Mouse (Mus musculus) adrenal gland, postnatal 36 days (tissue): ENCODE measurements around the gene Nfix. TPM values are rescaled to one million over a fixed set of nuclear protein-coding genes. Genes with fewer than 3 reads are reported as not detected.

Source experiments
- DNase-seq, 2 experiments: peaks; one replicate each; pipeline ENCODE4 v3.0.0; 2021; ENCODE audit warnings: mixed read lengths in 1 of 2
- long read RNA-seq, 2 experiments: library from polyadenylated mRNA; stranded (forward); transcript quantifications; one replicate each; pipeline ENCODE4 v2.0.0; 2021; ENCODE audit warnings: borderline sequencing depth in 2 of 2
- total RNA-seq, 2 experiments: library from RNA; stranded (reverse); gene quantifications; 2 replicates each; pipeline ENCODE4 v1.2.3; 2021

Nfix gene
- 100 to 1,000 TPM in 1 of 2 experiments, 10 to 100 TPM in 1; 99.9 to 108 TPM for total RNA-seq
- long read RNA-seq, experiment 1, transcript Nfix-201 (9 exons, 1,403 nt): minor isoform, 5 of 45 reads
- long read RNA-seq, experiment 1, transcript Nfix-202 (10 exons, 1,728 nt): major isoform, 17 of 45 reads
- long read RNA-seq, experiment 1, partial matches to known transcripts: 7 of 45 reads
- long read RNA-seq, experiment 1, other reads (novel, unspliced or antisense): 16 of 45 reads
- long read RNA-seq, experiment 2, partial matches to known transcripts: 2 of 16 reads
- long read RNA-seq, experiment 2, other reads (novel, unspliced or antisense): 7 of 16 reads

DNA sequence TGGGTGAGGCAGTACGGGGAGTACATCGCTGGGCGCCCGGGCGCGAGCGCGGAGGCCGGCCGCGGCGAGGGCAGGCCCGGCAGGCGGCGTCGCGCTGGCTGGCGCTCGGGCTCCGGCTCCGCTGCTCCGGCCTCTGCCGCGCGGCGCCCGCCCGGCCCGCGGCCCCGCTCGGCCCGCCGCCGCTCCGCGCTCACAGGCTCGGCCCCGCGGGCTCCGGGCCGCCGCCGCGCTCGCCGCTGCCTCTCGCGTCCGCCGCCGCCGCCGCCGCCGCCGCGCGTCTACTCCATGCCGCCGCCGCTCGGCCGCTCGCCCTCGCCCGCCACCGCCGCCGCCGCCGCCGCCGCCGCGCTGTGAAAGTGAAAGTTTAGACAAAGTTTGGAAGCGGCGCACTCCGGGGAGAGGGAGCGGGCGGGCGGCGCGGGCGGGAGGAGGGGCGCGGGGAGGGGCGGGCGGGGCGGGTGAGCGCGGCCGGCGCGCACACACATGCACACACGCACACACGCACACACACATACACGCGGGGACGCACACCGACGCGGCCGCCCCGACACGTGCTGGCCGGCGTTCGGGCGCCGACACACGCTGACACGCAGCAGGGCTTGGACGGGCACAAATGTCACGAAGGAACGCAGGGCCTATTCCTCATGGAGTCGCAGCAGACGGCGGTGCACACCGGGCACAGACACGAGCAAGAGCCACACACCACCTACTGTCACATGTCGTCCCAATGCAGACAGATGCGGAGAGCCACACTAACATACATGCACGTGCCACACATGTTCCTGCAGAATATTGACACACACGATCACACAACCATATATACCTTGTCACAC lies at the start of gene Nfix:
Gene Nfix (minus strand): TSS at position 346 of the 833 bp plus-strand sequence.
- peak; percentile 85 to 87 for DNase-seq

DNA sequence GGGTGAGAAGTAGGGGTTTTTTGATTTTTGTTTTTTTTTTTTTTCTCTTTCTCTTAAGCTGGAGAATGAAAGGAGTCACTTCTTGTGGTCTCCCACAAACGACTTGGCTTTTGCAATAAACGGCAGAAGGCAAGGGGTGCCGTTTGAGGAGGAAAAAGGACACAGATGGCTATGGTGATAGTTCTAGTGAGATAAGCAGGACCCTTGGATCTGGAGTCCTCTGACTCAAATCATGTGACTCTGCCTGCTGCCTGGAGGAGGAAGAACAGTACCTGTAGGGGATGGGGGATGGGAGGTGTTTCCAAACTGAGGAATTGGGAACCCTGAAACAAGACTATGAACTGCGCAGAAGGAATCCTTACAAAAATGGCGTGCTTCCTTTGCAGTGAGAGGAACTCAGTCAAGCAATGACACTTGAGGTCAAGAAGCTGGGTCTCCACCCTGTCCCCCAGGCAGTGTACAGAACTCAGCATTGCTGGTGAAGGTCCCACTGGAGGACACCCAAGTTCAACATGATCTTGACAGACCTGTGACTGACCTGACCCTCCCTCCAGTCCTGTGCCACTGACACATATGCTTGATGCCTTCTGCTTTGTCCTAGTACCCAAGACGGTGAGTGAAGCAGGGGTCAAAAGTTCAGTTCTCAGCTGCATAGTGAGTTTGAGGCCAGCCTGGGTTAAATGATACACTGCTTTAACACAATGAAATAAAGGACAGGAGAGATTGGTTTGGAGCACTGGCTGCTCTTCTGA lies 47.7 kb upstream of the Nfix start:
- DNase-seq: no peak

DNA sequence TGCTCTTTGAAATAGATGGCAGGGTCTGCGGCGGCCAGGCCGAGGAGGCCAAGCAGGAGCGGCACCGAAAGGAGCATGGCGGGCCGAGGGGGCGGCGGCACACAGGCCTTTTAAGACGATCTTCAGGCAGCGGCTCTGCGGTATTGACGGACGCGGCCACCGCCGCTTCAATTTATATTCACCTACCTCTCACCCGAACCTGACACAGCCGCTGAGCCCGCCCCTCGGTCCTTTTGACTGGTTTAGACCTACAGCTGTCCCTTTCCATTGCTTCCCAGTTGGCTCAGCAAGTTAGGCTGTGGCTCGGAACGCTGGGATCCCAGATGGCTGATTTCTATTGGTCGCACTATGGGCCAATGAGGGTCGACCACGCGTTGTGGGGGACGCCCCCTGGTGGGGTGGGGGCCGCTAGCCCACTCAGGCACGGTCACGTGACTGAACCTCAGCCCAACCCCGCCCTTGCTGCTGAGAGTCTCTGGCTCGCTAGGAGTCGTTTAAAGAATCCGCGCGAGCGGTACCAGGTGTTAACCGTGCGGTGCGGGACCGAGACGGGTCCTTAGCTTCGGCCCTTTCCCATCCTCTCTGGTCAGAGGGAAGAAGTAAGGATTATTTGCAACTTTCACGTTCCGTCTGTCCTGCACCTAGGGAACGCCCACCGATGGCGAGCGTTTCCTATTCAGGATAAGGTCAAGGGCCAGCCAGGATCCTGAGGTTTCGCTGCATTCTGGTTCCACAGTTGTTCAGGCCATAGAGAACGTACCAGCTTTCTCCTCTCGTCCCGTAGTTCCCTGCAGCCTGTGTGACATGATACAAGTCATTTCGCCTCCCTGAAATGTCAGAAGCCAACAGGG lies 46.8 kb upstream of the Nfix start, which contains the start of gene Calr:
Gene Calr (minus strand): TSS at position 213 of the 851 bp plus-strand sequence.
- DNase-seq: peak; percentile 100

DNA sequence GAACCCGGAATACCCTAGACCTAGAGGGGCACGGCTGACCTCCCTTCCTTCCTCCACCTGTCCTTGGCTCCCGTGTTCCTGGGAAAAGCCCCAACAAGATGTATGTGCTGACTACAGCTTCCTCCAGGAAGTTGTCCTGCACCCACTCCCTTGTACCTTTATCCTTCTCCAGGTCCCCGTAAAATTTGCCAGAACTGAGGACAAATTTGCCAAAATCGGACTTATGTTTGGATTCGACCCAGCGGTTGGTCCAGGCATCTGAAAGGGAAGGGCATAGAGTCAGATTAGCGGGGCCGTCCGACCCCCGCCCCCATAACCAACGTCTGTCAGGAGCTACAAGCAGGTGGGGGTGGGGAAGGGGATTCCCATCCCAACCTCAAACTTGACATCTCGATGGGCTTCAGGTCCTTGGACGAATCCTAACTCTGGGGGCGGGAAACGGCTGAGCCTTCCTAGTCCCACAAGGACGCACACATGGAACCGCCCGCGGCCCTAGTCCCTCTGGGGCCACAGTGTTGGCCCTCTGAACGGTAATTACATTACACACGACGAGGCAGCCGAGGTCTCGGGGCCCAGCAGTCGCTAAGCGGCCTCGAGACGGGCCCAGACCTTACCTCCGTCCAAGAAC lies 46.1 kb upstream of the Nfix start:
- no peak for DNase-seq

DNA sequence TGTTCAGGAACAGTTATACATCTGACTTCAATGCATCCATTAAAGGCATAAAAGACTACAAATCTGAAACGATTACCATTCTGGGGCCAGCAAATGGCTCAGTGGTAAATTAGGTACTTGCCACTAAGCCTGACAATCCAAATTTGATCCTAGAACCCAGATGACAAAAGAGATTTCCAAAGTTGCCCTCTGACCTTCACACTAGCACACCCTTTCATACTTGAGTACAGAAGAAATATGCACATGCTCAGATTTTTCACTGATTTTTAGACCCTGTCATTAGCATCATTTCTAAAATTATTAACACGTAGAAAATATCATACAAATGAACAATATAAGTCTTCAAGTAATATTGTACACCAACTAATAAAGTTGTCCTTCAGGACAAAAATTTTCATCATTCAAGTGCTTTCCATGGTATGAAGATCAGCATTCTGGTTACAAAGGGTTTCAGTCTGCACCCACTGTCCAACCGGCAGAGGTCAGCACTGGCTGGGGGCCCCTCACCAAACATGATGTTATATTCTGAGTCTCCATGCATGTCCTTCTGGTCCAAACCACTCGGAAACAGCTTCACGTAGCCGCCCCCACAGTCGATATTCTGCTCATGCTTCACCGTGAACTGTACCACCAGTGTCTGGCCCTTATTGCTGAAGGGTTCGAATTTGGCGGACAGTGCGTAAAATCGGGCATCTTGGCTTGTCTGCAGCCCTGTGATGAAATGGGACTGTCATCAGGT lies 45.4 kb upstream of the Nfix start:
- peak; percentile 61 to 65 for DNase-seq

DNA sequence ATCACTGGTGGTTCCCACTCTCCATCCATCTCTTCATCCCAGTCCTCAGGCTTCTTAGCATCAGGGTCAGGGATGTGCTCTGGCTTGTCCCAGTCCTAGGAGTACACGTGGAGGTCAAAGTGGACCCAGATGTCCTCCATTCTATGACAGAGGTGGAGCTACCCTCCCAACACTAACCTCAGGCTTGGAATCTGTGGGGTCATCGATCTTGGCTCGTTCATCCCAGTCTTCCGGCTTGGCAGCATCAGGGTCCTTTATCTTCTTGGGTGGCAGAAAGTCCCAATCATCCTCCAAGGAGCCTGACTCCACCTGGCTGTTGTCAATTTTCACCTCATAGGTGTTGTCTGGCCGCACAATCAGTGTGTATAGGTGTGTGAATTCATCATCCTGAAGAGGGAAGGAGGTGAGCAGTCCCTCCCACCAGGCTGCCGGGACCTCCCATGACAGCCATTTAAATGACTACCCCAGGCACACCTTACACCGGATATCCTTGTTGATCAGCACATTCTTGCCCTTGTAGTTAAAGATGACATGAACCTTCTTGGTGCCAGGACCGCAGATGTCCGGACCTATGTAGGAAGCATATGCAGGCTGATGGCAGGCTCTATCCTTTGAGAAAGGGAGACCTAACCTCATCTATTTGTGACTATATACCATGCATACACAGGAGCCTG lies 44.4 kb upstream of the Nfix start:
- no peak for DNase-seq

DNA sequence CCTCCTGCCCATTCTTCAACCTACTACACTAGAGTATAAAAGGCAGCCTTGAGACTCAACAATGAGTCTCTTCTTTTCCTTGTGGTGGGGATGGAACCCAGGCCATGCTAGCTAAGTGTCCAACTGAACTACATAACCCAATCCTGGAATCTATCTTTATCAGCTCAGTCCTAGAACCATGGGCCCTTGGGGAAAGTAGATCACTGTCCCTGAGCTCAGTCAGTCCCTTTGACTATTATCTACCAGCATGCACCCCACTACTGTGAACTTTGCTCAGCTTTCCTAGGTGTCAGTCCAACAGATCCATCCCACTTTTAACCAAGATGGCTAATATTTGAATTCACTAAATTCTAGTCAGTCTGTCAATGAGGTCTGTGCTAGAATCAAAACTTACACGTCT lies 41.4 kb upstream of the Nfix start:
- DNase-seq: no peak

DNA sequence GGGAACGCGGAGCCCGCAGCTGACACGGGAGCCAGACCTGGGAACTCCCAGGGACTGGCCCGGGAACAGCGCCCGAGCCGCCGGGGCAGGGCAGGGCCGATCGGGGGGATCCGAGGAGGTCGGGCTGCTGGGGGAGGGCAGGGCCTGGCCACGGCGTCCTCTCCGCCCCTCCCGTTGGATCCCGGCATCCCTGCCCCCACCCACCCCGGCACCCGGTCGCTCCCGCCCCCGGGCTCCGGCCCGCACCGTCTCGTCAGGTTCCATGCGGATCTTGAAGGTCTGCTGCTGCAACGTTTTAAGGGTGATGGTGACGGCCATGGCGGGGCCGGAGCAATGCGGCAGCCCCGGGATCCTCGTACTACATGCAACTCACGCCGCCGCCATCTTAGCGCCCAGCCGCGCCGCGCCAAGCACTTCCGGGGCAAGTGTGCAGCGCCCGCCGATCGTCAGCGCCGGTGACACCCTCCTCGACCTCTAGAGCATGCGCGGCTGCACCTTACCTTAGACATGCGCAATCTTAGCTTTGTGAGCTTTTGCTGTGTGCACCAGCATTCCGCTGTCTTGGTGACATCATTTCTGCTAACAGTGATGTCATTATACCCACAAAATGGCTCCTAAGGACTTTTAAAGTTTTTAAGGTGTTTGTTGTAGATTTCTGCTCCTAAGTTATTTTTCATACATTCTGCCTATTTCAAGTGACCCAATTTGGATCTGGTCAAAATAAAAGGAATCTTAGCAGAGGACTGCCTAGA lies 40.3 kb upstream of the Nfix start, which contains the start of gene Rad23a:
Gene Rad23a (minus strand): TSS at position 418 of the 752 bp plus-strand sequence.
- peak; percentile 94 to 95 for DNase-seq

DNA sequence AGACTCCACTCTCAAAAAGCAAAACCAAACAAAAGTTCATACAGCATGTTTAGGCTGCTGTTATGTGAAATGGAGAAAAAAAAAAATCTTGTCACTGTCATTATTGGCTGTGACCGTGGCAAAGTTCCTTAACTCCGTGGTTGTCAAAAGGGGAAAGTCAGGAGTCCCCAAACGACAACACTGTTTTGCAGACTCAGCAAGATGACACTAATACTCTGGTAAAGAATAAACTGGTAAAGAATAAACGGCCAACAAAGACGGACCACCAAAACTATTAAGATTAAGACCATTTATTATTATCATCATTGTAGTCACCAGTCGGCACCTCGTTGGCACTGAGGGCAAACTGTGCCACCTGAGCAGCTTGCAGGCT lies 39.7 kb upstream of the Nfix start:
- no peak for DNase-seq

DNA sequence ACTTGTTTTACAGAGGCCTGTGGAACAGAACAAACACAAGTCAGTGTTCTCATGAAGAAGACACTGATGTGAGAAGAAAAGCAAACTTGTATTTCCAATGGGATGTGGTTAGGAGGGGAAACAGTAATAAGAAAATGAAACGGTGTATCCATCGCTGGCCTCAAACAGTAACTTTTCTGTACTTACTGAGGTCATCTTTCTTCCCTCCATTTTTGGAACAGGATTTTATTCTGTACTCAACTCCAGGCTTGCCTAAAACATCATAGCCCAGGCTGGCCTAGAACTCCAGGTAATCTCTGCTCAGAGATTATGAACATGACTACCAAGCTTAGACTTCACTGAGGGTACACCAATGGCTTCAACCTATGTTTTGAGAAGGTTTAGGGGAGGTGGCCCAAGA lies 39.3 kb upstream of the Nfix start:
- DNase-seq: no peak

DNA sequence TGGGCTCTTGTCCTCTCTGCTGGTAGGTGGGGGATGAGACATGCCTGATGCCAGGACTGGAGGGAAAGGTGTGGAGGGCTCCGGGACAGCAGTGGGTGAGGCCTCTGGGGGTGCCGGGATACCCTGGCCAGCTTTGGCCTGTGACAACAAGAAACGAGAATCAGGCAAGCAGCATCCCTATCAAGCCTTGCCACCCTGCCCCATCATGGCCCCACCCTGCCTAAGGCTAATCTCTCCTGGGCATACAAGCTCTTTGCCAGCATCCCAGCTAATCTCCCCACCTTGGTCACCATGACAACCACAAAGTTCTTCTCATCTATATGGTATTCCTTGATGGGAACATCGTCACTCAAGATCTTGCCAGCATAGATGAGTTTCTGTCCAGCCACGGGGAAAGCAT lies 38.4 kb upstream of the Nfix start:
- DNase-seq: no peak

DNA sequence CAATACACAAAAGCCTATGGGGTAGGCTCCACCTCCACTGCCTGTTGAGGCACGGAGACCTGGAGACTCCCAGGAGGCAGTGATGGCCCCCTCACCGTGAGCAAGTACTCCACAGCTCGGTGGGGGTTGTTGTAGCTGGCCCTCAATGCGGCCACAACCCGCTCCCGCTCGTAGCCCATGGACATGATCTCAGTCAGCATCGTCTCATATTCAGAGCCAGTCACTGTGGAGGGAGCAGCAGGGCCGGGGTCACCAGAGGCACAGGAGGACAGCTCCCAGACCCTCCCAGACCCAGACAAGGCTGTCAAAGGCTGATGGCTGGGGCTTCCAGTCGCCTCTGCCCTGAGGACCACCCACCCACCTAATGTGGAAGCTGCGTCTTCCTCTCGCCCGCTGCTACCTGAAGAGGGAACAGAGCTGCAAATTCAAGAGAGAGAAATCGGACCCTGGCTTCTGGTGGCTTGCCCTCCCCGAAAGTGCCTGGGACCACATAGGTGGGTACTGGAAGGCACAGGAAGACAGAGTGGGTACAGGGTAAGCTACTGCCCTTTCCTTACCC lies 37.8 kb upstream of the Nfix start:
- DNase-seq: no peak

DNA sequence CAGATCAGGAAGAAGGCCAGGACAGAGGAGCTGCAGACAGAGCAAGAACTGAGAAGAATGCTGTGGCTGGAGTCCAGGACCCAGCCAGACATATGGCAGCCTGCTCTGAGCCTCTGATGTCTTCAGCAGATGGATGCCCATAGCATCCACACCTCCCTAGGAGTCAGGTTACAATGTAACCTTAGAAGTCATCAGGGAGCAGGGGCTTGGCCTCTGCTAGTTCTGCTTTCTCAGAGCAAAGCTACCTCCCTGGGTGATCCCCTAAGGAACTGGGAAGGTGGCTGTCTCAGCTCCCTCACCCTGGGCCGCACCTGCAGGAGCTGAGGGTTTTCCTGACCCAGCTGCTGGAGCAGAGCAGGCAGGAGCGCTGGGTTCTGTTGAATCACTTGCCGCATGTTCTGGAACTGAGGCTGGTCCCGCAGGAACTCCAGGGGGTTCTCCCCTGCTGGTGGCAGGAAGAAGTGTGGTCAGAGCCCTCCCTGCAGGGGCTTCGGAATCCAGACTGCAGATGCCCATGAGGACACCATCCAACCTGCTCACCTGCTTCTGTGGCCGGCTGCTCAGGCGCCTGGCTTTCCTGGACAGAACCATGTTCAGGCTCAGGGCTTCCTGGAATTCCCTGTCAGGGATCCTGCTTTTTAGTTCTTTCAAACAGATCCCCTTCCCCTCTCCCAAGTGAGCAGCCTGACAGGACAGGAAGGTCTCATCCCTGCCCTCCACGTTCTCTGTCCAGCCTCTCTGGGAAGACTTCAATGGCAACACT lies 37.2 kb upstream of the Nfix start:
- no peak for DNase-seq

DNA sequence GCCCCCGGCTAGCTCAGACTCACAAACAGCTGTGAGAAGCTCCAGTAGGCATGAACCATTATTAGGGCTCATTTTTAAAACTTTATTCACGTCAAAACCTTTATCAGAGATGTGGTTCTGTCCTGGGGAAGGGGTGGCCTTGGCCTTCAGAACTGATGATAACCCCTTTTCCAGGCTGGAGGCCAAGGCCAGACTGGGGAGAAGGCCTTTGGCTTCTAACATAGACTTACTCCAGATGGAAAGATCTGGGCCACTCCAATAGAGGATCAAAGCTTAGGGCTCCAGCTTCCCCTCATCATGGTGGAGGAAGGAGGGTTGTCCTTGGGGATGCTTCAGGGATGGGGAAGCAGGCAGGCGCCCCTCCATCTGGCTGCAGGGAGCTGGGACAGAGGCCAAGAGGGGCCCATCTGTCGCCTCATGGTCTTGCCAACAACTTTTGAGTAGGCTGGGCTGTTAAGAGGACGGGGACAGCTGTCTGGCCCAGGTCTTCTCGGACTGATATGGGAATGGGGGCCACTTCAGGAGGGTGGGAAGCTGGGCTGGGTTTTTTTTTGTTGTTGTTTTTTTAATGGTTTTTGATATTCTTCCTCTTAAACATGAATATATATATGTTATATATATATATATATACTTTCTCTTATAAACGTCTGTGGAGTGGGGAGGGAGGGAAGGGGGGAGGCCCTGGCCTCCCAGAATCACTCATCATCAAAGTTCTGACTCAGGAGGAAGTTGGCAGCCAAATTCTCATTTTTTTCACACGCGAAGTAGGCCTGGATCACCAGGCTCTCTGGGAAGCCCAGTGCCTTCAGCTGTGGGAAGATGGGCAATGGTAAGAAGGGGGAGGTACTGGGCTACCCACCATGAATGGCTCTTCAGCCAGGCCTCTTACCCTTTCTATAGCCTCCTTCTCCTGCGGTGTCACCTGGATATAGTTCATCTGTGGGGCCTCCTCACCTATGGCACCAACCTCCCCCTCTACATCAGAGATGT lies 35.0 kb upstream of the Nfix start:
- DNase-seq: peak; percentile 68 to 77

DNA sequence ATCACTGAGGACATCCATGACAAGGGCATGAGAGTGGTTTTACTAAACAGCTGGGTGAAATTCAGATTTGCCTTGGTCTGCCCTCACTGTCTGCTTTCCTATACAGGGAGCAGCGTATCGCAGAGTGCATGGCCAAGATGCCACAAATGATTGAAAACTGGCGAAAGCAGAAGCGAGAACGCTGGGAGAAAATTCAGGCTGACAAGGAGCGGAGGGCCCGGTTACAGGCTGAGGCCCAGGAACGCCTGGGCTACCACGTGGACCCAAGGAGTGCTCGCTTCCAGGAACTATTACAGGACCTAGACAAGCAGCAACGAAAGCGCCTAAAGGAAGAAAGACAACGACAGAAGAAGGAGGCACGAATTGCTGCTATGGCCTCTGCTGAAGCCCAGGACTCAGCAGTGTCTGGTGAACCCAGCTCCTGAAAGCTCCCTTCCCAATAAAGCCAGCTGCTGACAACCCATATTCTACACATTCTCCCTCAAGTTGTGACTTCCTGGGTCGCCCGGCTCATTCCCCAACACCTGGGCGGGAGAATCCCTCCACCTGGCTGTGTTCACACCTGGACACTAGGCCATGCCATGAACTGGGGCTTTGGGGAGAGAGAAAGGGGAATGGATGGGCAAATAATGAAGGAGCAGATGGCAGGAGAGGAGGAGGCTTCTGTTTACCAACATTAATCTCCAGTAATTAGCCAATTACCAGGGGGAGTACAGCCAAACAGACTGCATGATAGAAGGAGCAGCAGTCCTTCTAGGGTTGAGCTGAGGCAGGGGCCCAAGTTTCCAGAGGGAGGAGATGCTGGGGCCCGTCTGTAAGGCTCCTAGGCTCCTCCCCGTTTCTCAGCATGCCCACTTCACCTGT lies 34.1 kb upstream of the Nfix start:
- peak in 1 of 2 experiments; percentile 25 for DNase-seq
